Mouse (Mus musculus) erythroblast, embryonic 14.5 days (primary cell): Measurements from ENCODE around the gene Ubqln4.

Experiments
- GATA1 ChIP-seq: IDR thresholded peaks from 2 replicates; pipeline ENCODE4 v1.6.1; 2012; ENCODE audit warnings: low read length, inconsistent platforms, mixed read lengths
- TAL1 ChIP-seq: IDR thresholded peaks from 3 replicates; pipeline ENCODE4 v1.6.1; 2012; ENCODE audit warnings: low read length, inconsistent platforms, mixed read lengths

GRCm38 (mm10) chr3:88535005-88535404 is 18.6 kb upstream of the Ubqln4 start:
- TF ChIP-seq GATA1 (no peak), TAL1 (no peak)
